Comparison of ENCODE assay signal across 8 mouse cellular contexts in genomic region chr9:107554319-107554825, GRCm38 (mm10). TPM values are rescaled to one million over a fixed set of nuclear protein-coding genes. Genes with fewer than 3 reads are reported as not detected.
DNase-seq lines count a peak whose midpoint lies in the region; ATAC-seq and TF ChIP-seq lines count a peak whose summit lies in the region.

No protein-coding gene starts in this region.

- H3K4me1 ChIP-seq in ES-E14 (ENCODE audit: control insufficient read depth in 2 of 2, insufficient read depth in 2 of 2, low read length in 2 of 2, poor library complexity in 1 of 2) = peaks cover 0 to 13% of the 10 kb centered on the region in 2 experiments; a peak in 1 of 4 replicates
- peaks cover 41% of the 10 kb centered on the region for H3K4me1 ChIP-seq in forebrain, embryonic 15.5 days
- H3K4me1 ChIP-seq in lung, embryonic 15.5 days = peaks cover 58% of the 10 kb centered on the region

- H3K36me3 ChIP-seq in ES-E14 (ENCODE audit: control insufficient read depth, insufficient read depth, low read length, poor library complexity, severe bottlenecking) = peaks cover 16% of the 10 kb centered on the region
- H3K36me3 ChIP-seq in forebrain, embryonic 15.5 days = peaks cover 22% of the 10 kb centered on the region
- peaks cover 26% of the 10 kb centered on the region for H3K36me3 ChIP-seq in lung, embryonic 15.5 days

- no peaks in the 10 kb centered on the region for H3K9me3 ChIP-seq in ES-E14 (ENCODE audit: control insufficient read depth, insufficient read depth, low read depth, low read length)
- no peaks in the 10 kb centered on the region for H3K9me3 ChIP-seq in forebrain, embryonic 15.5 days
- H3K9me3 ChIP-seq in lung, embryonic 15.5 days = no peaks in the 10 kb centered on the region

- H3K27ac ChIP-seq in ES-E14 (ENCODE audit: insufficient read depth, low read depth, low read length, poor library complexity, severe bottlenecking) = peak overlapping the region; percentile 57
- peak overlapping the region; percentile 87 for H3K27ac ChIP-seq in forebrain, embryonic 15.5 days (replicated peaks)
- H3K27ac ChIP-seq in lung, embryonic 15.5 days = peak overlapping the region; percentile 98

- in situ Hi-C loops in ES-E14 (cut with MboI; ENCODE audit: low sequenced_read_pairs in 2 of 2, unreplicated experiment in 2 of 2) = no loop called here

- peak; percentile 94 for ATAC-seq in forebrain, embryonic 15.5 days (replicated peaks)
- peak; percentile 89 for ATAC-seq in lung, embryonic 15.5 days (ENCODE audit: borderline replicate concordance, extremely low read depth, low FRiP score, low TSS enrichment)

- H3K27me3 ChIP-seq in forebrain, embryonic 15.5 days = peaks cover 33% of the 10 kb centered on the region
- H3K27me3 ChIP-seq in lung, embryonic 15.5 days = no peaks in the 10 kb centered on the region

- peak overlapping the region; percentile 90 for H3K4me2 ChIP-seq in forebrain, embryonic 15.5 days (replicated peaks)
- H3K4me2 ChIP-seq in lung, embryonic 15.5 days = peak overlapping the region; percentile 96

- peak overlapping the region; percentile 81 for H3K9ac ChIP-seq in ES-E14 (ENCODE audit: insufficient read depth, low read depth, low read length, poor library complexity, severe bottlenecking)
- H3K9ac ChIP-seq in forebrain, embryonic 15.5 days (replicated peaks) = peak overlapping the region; percentile 81
- peak overlapping the region; percentile 85 for H3K9ac ChIP-seq in lung, embryonic 15.5 days

- intact Hi-C loops in heart, postnatal 36 days (cut with DNase I) = no loop called here

- DNase-seq in ES-E14 (ENCODE audit: low read depth, low spot score) = peak; percentile 94
- DNase-seq in cerebellum, adult 11-12 months = peak; percentile 96
- peak; percentile 91 for DNase-seq in heart, postnatal 36 days
- peak; percentile 92 to 93 for DNase-seq in layer of hippocampus, adult 8-10 months (ENCODE audit: low spot score in 2 of 2)
- peak; percentile 94 for DNase-seq in ovary, adult 18-20 months (ENCODE audit: low spot score)
- DNase-seq in thymus, postnatal 0 days (ENCODE audit: low spot score) = peak; percentile 99

- WGBS in forebrain, embryonic 15.5 days = 0% methylated on average over 53 of the region's 53 CpGs
- under 1% methylated on average over 53 of the region's 53 CpGs for WGBS in lung, embryonic 15.5 days

- peak overlapping the region; percentile 64 to 80 for H3K4me3 ChIP-seq in ES-E14 (ENCODE audit: insufficient read depth in 1 of 2, low read depth in 1 of 2, low read length in 2 of 2, poor library complexity in 1 of 2, severe bottlenecking in 1 of 2)
- H3K4me3 ChIP-seq in forebrain, embryonic 15.5 days = peak overlapping the region; percentile 84
- peak overlapping the region; percentile 78 for H3K4me3 ChIP-seq in lung, embryonic 15.5 days

TF ChIP-seq in ES-E14, 5 proteins besides CTCF, POLR2A, EP300 and RAD21:
- TF ChIP-seq CHD2 (IDR thresholded peaks at IDR 0.05; ENCODE audit: low read depth, low read length) = no peak
- TF ChIP-seq HCFC1 (IDR thresholded peaks at IDR 0.05; ENCODE audit: borderline replicate concordance, insufficient read depth, low read length) = 0 out of 2 replicates have a peak, but pooled peaks have one; percentile 37
- TF ChIP-seq ZNF384 (IDR thresholded peaks at IDR 0.05; ENCODE audit: low read depth, low read length) = no peak
- TF ChIP-seq MAFK (IDR thresholded peaks at IDR 0.05; ENCODE audit: insufficient read depth, low read depth, low read length) = no peak
- no peak for TF ChIP-seq ZC3H11A (IDR thresholded peaks at IDR 0.05; ENCODE audit: borderline replicate concordance, low read depth, low read length)
TF ChIP-seq in ES-E14: peak in this region for 1.

RNA-seq across cellular contexts. Expression of gene Rassf1, which starts 3.0 kb away (rescaled TPM):
- 25.5 and 41.4 TPM in 2 replicates for total RNA-seq in ES-E14 (2012; rRNA removed)
- 38.9 and 41.1 TPM in 2 replicates for polyA plus RNA-seq in forebrain, embryonic 15.5 days (2015; fragmentation: Nextera tagmentation; extraction: Ambion mirVana)
- 10 to 100 TPM; 16.5 to 17.3 TPM for total RNA-seq in heart, postnatal 36 days (2021)
- total RNA-seq in layer of hippocampus, adult 8-10 months (2022) = 10 to 100 TPM; 17.3 to 22.5 (median 19.0) TPM
- polyA plus RNA-seq in lung, embryonic 15.5 days (2015; fragmentation: Nextera tagmentation; extraction: Ambion mirVana) = 57.7 and 64.1 TPM in 2 replicates
- polyA plus RNA-seq in thymus, postnatal 0 days (2015; fragmentation: Nextera tagmentation; extraction: Ambion mirVana) = 52.1 and 56.2 TPM in 2 replicates

RNA-seq across cellular contexts. Expression of gene Zmynd10, which starts 7.3 kb away (rescaled TPM):
- total RNA-seq in ES-E14 (2012; rRNA removed) = 0.37 and 0.49 TPM in 2 replicates
- 3.7 and 4.6 TPM in 2 replicates for polyA plus RNA-seq in forebrain, embryonic 15.5 days (2015; fragmentation: Nextera tagmentation; extraction: Ambion mirVana)
- not detected for total RNA-seq in heart, postnatal 36 days (2021)
- 1 to 10 TPM; 4.5 to 7.8 (median 6.3) TPM for total RNA-seq in layer of hippocampus, adult 8-10 months (2022)
- 6.8 TPM in 2 replicates for polyA plus RNA-seq in lung, embryonic 15.5 days (2015; fragmentation: Nextera tagmentation; extraction: Ambion mirVana)
- polyA plus RNA-seq in thymus, postnatal 0 days (2015; fragmentation: Nextera tagmentation; extraction: Ambion mirVana) = 0.89 and 1.5 TPM in 2 replicates

RNA-seq across cellular contexts. Expression of gene Tusc2, which starts 8.7 kb away (rescaled TPM):
- total RNA-seq in ES-E14 (2012; rRNA removed) = 14.0 and 14.2 TPM in 2 replicates
- 96.7 and 97.5 TPM in 2 replicates for polyA plus RNA-seq in forebrain, embryonic 15.5 days (2015; fragmentation: Nextera tagmentation; extraction: Ambion mirVana)
- total RNA-seq in heart, postnatal 36 days (2021) = 10 to 100 TPM; 35.1 to 35.3 TPM
- total RNA-seq in layer of hippocampus, adult 8-10 months (2022) = 10 to 100 TPM; 73.2 to 83.4 (median 76.0) TPM
- polyA plus RNA-seq in lung, embryonic 15.5 days (2015; fragmentation: Nextera tagmentation; extraction: Ambion mirVana) = 37.7 and 39.7 TPM in 2 replicates
- 56.7 and 57.8 TPM in 2 replicates for polyA plus RNA-seq in thymus, postnatal 0 days (2015; fragmentation: Nextera tagmentation; extraction: Ambion mirVana)

RNA-seq across cellular contexts. Expression of gene Nprl2, which starts 12.3 kb away (rescaled TPM):
- 21.2 and 30.5 TPM in 2 replicates for total RNA-seq in ES-E14 (2012; rRNA removed)
- 74.9 and 78.7 TPM in 2 replicates for polyA plus RNA-seq in forebrain, embryonic 15.5 days (2015; fragmentation: Nextera tagmentation; extraction: Ambion mirVana)
- total RNA-seq in heart, postnatal 36 days (2021) = 10 to 100 TPM; 17.5 to 18.5 TPM
- total RNA-seq in layer of hippocampus, adult 8-10 months (2022) = 10 to 100 TPM; 39.4 to 46.9 (median 44.5) TPM
- 39.2 and 42.2 TPM in 2 replicates for polyA plus RNA-seq in lung, embryonic 15.5 days (2015; fragmentation: Nextera tagmentation; extraction: Ambion mirVana)
- polyA plus RNA-seq in thymus, postnatal 0 days (2015; fragmentation: Nextera tagmentation; extraction: Ambion mirVana) = 47.2 and 48.4 TPM in 2 replicates

RNA-seq across cellular contexts. Expression of gene Cyb561d2, which starts 12.4 kb away (rescaled TPM):
- total RNA-seq in ES-E14 (2012; rRNA removed) = 25.3 and 35.2 TPM in 2 replicates
- polyA plus RNA-seq in forebrain, embryonic 15.5 days (2015; fragmentation: Nextera tagmentation; extraction: Ambion mirVana) = 34.7 and 36.0 TPM in 2 replicates
- total RNA-seq in heart, postnatal 36 days (2021) = 1 to 10 TPM; 4.7 to 5.3 TPM
- total RNA-seq in layer of hippocampus, adult 8-10 months (2022) = 10 to 100 TPM; 14.7 to 18.5 (median 16.5) TPM
- polyA plus RNA-seq in lung, embryonic 15.5 days (2015; fragmentation: Nextera tagmentation; extraction: Ambion mirVana) = 26.0 and 28.4 TPM in 2 replicates
- 48.5 and 49.8 TPM in 2 replicates for polyA plus RNA-seq in thymus, postnatal 0 days (2015; fragmentation: Nextera tagmentation; extraction: Ambion mirVana)

Comparison
In these comparisons a context has a peak if more than half of its experiments do, and no peak if none do; other contexts are left out.
1. Peak in every context shown above with its lines: DNase-seq, ATAC-seq, H3K4me3 ChIP-seq and H3K27ac ChIP-seq.